ENCODE assay signal across 28 mouse cellular contexts in the genomic region with DNA sequence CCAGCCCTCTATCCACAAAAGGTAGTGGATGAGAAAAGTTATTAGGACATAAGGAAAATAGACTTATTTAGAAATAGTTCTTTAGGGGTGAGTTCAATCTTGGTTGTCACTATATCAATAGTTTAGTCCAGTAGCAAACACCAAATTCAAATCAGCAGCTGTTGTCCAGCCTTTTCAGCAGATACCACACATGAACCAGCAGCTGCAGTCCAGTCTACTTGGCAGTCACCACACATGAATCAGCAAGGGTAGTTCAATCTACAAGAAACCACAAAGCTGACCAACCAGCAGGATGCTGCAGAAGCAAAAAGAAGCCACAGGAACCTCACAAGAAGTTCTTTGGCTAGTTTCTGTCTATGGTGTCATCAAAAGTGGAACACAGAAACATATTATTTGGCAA.
"Had no signal": no experiment of that assay in that cellular context is flagged by ENCODE, and none has a peak within 500 bp of the region (broad histone marks: within the 10 kb centered on the region; RNA-seq: fewer than 3 reads in every experiment).

No protein-coding gene starts in this region.

- H3K4me3 ChIP-seq: gastrocnemius, adult 2 months; heart, embryonic 10.5 days; heart, embryonic 12.5 days; hindbrain, embryonic 10.5 days; hindbrain, embryonic 12.5 days; intestine, embryonic 15.5 days; kidney, embryonic 15.5 days; limb, embryonic 13.5 days; limb, embryonic 15.5 days; liver, embryonic 12.5 days had no signal

- H3K27me3 ChIP-seq: heart, embryonic 12.5 days; hindbrain, embryonic 12.5 days; intestine, embryonic 15.5 days; kidney, embryonic 15.5 days; limb, embryonic 13.5 days; limb, embryonic 15.5 days; liver, embryonic 12.5 days had no signal

- ATAC-seq: hindbrain, embryonic 16.5 days; inflammation-experienced regulatory T-cells, adult 6 months; intestine, embryonic 15.5 days; intestine, postnatal 0 days; liver, embryonic 12.5 days had no signal

- H3K4me1 ChIP-seq: heart, embryonic 10.5 days; heart, embryonic 12.5 days; hindbrain, embryonic 10.5 days; hindbrain, embryonic 12.5 days; intestine, embryonic 15.5 days; kidney, embryonic 15.5 days; limb, embryonic 13.5 days; limb, embryonic 15.5 days; liver, embryonic 12.5 days had no signal

- H3K27ac ChIP-seq: gastrocnemius, adult 2 months; heart, embryonic 10.5 days; hindbrain, embryonic 10.5 days; hindbrain, embryonic 12.5 days; hindbrain, embryonic 14.5 days; intestine, embryonic 15.5 days; kidney, embryonic 15.5 days; kidney, postnatal 0 days; limb, embryonic 13.5 days; limb, embryonic 15.5 days; liver, embryonic 12.5 days; liver, embryonic 14.5 days had no signal

- H3K9ac ChIP-seq: heart, embryonic 12.5 days; hindbrain, embryonic 12.5 days; hindbrain, embryonic 14.5 days; intestine, embryonic 15.5 days; kidney, embryonic 15.5 days; limb, embryonic 13.5 days; limb, embryonic 15.5 days; liver, embryonic 12.5 days; liver, embryonic 14.5 days had no signal

- DNase-seq: gastrocnemius, adult 2 months; gastrocnemius, postnatal 10 days; gastrocnemius, postnatal 25 days; heart, adult 18-20 months; heart, postnatal 10 days; heart, postnatal 4 days; kidney, adult 18-20 months; kidney, adult 9 months; kidney, postnatal 14 days; kidney, postnatal 36 days; layer of hippocampus, adult 9-11 months; layer of hippocampus, postnatal 36 days; left cerebral cortex, postnatal 4 days had no signal

- H3K36me3 ChIP-seq: heart, embryonic 10.5 days; heart, embryonic 12.5 days; hindbrain, embryonic 10.5 days; hindbrain, embryonic 12.5 days; intestine, embryonic 15.5 days; kidney, embryonic 15.5 days; limb, embryonic 13.5 days; limb, embryonic 15.5 days; liver, embryonic 12.5 days had no signal

- H3K9me3 ChIP-seq: heart, embryonic 10.5 days; heart, embryonic 12.5 days; hindbrain, embryonic 10.5 days; hindbrain, embryonic 12.5 days; intestine, embryonic 15.5 days; kidney, embryonic 15.5 days; limb, embryonic 13.5 days; limb, embryonic 15.5 days; liver, embryonic 12.5 days had no signal

- H3K4me2 ChIP-seq: heart, embryonic 12.5 days; hindbrain, embryonic 12.5 days; hindbrain, embryonic 14.5 days; intestine, embryonic 15.5 days; kidney, embryonic 15.5 days; limb, embryonic 13.5 days; limb, embryonic 15.5 days; liver, embryonic 12.5 days had no signal
